Mouse (Mus musculus): ENCODE measurements around the gene Ctss. TPM values are rescaled to one million over a fixed set of nuclear protein-coding genes. Genes with fewer than 3 reads are reported as not detected.

Gene Ctss
- 22.4 and 25.4 TPM in 2 replicates for polyA plus RNA-seq (2015; fragmentation: Nextera tagmentation; extraction: Ambion mirVana)

DNA sequence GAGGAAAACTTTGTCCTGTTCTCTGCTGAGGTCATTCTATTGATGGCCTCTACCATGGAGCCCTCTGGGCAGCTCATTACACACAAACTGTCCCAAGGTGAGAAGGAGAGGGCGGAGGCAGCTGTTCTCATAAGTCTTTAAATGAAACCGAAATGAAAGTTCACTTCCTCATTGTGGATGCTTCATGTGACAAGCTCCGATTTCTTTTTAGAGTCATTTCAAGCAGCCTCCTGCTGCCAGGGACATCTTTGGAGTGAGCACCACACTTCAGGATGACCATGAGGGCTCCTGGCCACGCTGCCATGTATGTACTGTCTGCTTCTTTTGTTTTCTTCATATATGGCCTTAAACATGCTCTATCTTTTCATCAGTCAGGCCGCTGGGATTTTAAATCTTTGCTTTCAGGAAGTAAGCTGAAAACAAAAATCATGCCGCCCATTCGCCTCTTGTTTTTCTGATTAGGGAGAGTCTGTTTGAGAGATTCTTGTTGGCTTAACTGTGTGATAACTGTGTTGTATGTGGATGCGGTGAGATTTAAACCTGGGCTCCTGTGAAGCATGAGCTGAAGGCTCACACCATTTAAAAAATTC, at the start of gene Ctss:
Ctss (plus strand) TSS at position 165 of the 590 bp plus-strand sequence.
- Histone ChIP-seq H3K4me3 (replicated peaks) (no peak within 1 kb of the TSS), H3K9ac (replicated peaks) (no peak within 1 kb of the TSS), H3K4me2 (no peak within 1 kb of the TSS), H3K9me3 (replicated peaks) (no peaks in the 10 kb centered on the region), H3K27ac (replicated peaks) (no peak within 1 kb of the TSS), H3K4me1 (no peaks in the 10 kb centered on the region), H3K36me3 (no peaks in the 10 kb centered on the region), H3K27me3 (replicated peaks) (no peaks in the 10 kb centered on the region)
- WGBS, result 91% methylated on average over 8 of the region's 8 CpGs
- ATAC-seq (ENCODE audit: low FRiP score), result no peak

- Histone ChIP-seq H3K4me1 (no peaks in the 10 kb centered on the region), H3K4me3 (replicated peaks) (no peak overlapping the region), H3K27ac (replicated peaks) (no peak overlapping the region), H3K9me3 (replicated peaks) (no peaks in the 10 kb centered on the region), H3K36me3 (peaks cover 66% of the 10 kb centered on the region), H3K4me2 (no peak overlapping the region), H3K9ac (replicated peaks) (no peak overlapping the region), H3K27me3 (replicated peaks) (no peaks in the 10 kb centered on the region)
- no peak for ATAC-seq (ENCODE audit: low FRiP score)
- 100% methylated on average over 1 of the region's 1 CpGs for WGBS
Measured at GRCm38 (mm10) chr3:95478966-95479365, 47.6 kb upstream of the Ctss start.

- peaks cover 64% of the 10 kb centered on the region for H3K36me3 ChIP-seq
- no peak for ATAC-seq (ENCODE audit: low FRiP score)
- H3K9ac ChIP-seq (replicated peaks), result no peak overlapping the region
- H3K4me2 ChIP-seq, result no peak overlapping the region
- WGBS, result 90% methylated on average over 2 of the region's 2 CpGs
- H3K4me1 ChIP-seq, result no peaks in the 10 kb centered on the region
- no peak overlapping the region for H3K4me3 ChIP-seq (replicated peaks)
- no peak overlapping the region for H3K27ac ChIP-seq (replicated peaks)
- no peaks in the 10 kb centered on the region for H3K9me3 ChIP-seq (replicated peaks)
- no peaks in the 10 kb centered on the region for H3K27me3 ChIP-seq (replicated peaks)
Measured at GRCm38 (mm10) chr3:95486421-95486820, 40.2 kb upstream of the Ctss start.

- WGBS, result 88% methylated on average over 3 of the region's 3 CpGs
- Histone ChIP-seq H3K4me2 (no peak overlapping the region), H3K27ac (replicated peaks) (no peak overlapping the region), H3K36me3 (peaks cover 70% of the 10 kb centered on the region), H3K27me3 (replicated peaks) (no peaks in the 10 kb centered on the region), H3K9me3 (replicated peaks) (no peaks in the 10 kb centered on the region), H3K4me1 (no peaks in the 10 kb centered on the region), H3K9ac (replicated peaks) (no peak overlapping the region), H3K4me3 (replicated peaks) (no peak overlapping the region)
- ATAC-seq (ENCODE audit: low FRiP score), result no peak
Measured at GRCm38 (mm10) chr3:95488679-95489078, 37.9 kb upstream of the Ctss start.

DNA sequence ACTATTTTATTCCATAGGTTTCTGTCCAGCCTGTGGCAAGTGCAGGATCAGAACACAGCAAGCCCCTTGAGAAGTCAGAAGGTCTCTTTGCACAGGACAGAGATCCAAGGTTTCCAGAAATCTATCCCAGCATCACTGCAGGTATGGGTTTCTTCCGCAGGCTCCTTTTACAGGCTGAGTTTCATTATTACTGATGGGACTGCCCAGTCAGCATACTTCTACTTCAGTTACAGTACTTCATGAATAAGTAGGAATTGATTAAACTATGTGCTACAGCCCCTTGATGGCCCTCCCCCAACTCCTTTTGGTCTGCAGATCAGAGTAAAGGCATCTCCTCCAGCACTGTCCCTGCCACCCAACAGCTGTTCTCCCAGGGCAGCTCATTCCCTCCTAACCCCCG, 36.3 kb upstream of the Ctss start:
- peaks cover 78% of the 10 kb centered on the region for H3K36me3 ChIP-seq
- ATAC-seq (ENCODE audit: low FRiP score), result no peak
- H3K4me2 ChIP-seq, result no peak overlapping the region

DNA sequence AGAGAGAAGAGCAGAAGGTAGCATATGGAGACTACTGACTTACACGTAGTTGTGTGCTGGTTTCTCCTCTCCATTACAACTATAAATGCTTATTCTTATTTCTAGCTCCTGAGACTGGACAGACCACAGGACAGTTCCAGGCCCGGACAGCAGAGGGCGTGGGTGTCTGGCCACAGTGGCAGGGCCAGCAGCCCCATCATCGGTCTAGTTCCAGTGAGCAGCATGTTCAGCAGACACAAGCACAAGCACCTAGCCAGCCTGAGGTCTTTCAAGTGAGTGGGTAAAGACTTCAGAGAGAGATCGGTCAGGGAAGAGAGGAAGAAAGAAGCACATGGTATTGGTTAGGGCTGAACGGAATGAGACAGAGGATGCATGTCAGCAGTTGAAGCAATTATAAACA, 32.2 kb upstream of the Ctss start:
- H3K27ac ChIP-seq (replicated peaks), result no peak overlapping the region
- H3K4me1 ChIP-seq, result no peaks in the 10 kb centered on the region
- no peak overlapping the region for H3K9ac ChIP-seq (replicated peaks)
- H3K27me3 ChIP-seq (replicated peaks), result no peaks in the 10 kb centered on the region
- no peak overlapping the region for H3K4me2 ChIP-seq
- no peaks in the 10 kb centered on the region for H3K9me3 ChIP-seq (replicated peaks)
- peaks cover 61% of the 10 kb centered on the region for H3K36me3 ChIP-seq
- 68% methylated on average over 6 of the region's 6 CpGs for WGBS
- ATAC-seq (ENCODE audit: low FRiP score), result no peak
- no peak overlapping the region for H3K4me3 ChIP-seq (replicated peaks)

More for the DNA sequence above, 36.3 kb upstream of the Ctss start:
- 100% methylated on average over 2 of the region's 2 CpGs for WGBS
- Histone ChIP-seq H3K27me3 (replicated peaks) (no peaks in the 10 kb centered on the region), H3K27ac (replicated peaks) (no peak overlapping the region), H3K9ac (replicated peaks) (no peak overlapping the region), H3K4me1 (no peaks in the 10 kb centered on the region), H3K9me3 (replicated peaks) (no peaks in the 10 kb centered on the region), H3K4me3 (replicated peaks) (no peak overlapping the region)

DNA sequence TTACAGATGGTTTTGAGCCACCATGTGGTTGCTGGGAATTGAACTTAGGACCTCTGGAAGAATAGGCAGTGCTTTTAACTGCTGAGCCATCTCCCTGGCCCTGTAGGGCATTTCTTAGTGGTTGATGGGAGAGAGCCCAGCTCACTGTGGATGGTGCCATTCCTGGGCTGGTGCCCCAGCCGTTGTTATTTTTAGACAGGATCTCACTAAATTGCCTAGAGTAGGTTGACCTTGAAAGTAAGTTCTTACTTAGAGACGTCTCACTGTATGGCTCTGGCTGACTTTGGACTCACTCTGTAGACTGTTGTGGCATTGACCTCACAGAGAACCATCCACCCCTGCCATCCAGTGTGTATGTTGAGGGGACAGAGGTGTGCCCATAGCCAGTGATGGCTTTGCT, 28.4 kb upstream of the Ctss start:
- no peak overlapping the region for H3K9ac ChIP-seq (replicated peaks)
- peaks cover 30% of the 10 kb centered on the region for H3K36me3 ChIP-seq
- H3K4me2 ChIP-seq, result no peak overlapping the region
- no peaks in the 10 kb centered on the region for H3K9me3 ChIP-seq (replicated peaks)
- H3K4me3 ChIP-seq (replicated peaks), result no peak overlapping the region
- no peak overlapping the region for H3K27ac ChIP-seq (replicated peaks)
- no peak for ATAC-seq (ENCODE audit: low FRiP score)
- 94% methylated on average over 2 of the region's 2 CpGs for WGBS
- H3K27me3 ChIP-seq (replicated peaks), result no peaks in the 10 kb centered on the region
- H3K4me1 ChIP-seq, result no peaks in the 10 kb centered on the region

- Histone ChIP-seq H3K4me1 (no peaks in the 10 kb centered on the region), H3K9ac (replicated peaks) (no peak within 1 kb of the TSS), H3K36me3 (peaks cover 24% of the 10 kb centered on the region), H3K4me3 (replicated peaks) (no peak within 1 kb of the TSS), H3K27me3 (replicated peaks) (no peaks in the 10 kb centered on the region), H3K4me2 (peak within 1 kb of the TSS; percentile 5; the same call in 1 of the 2 replicates), H3K9me3 (replicated peaks) (no peaks in the 10 kb centered on the region), H3K27ac (replicated peaks) (0 out of 2 replicates have a peak within 1 kb of the TSS, but pooled peaks have one; percentile 33)
- ATAC-seq (ENCODE audit: low FRiP score), result no peak
- 86% methylated on average over 7 of the region's 7 CpGs for WGBS
Measured at GRCm38 (mm10) chr3:95499024-95499423, 27.6 kb upstream of the Ctss start, which contains the start of gene Ctsk. TSS of gene Ctsk (plus strand) at chr3:95499256.

DNA sequence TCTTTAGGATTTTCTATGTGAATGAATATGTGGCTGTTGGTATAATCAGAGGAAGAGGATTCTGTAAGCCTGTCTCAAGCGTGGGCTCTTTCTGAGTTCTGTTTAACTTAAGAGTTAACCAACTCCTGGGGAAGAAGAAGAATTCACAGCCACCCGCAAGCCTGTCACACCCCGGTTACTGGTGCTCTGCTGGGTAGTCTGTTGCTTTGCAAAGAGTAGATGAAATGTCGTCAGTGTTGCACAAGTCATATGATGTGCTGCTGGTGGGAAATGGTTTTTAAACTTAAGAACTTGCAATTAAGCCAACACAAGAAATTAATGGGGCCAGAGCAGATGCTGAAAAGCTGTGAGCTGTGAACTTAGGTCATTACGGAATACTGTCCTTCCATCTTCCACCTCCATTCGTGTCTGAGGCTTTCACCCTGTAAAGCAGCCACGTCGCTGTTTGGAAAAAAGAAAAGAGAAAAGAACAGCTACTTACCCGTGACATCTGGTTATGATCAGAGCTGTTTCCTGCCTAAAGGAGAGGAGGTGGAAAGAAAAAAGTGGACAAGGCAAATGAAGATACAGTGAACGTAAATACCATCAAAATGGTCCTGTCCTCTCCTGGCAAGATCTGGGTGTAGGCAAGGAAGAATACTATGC, 27.0 kb upstream of the Ctss start:
- 68% methylated on average over 10 of the region's 10 CpGs for WGBS
- ATAC-seq (ENCODE audit: low FRiP score), result no peak
- Histone ChIP-seq H3K4me2 (peak overlapping the region; percentile 5; the same call in 1 of the 2 replicates), H3K36me3 (peaks cover 18% of the 10 kb centered on the region), H3K4me3 (replicated peaks) (no peak overlapping the region), H3K27me3 (replicated peaks) (no peaks in the 10 kb centered on the region), H3K4me1 (no peaks in the 10 kb centered on the region), H3K9ac (replicated peaks) (no peak overlapping the region), H3K27ac (replicated peaks) (0 out of 2 replicates have a peak overlapping the region, but pooled peaks have one; percentile 33), H3K9me3 (replicated peaks) (no peaks in the 10 kb centered on the region)

DNA sequence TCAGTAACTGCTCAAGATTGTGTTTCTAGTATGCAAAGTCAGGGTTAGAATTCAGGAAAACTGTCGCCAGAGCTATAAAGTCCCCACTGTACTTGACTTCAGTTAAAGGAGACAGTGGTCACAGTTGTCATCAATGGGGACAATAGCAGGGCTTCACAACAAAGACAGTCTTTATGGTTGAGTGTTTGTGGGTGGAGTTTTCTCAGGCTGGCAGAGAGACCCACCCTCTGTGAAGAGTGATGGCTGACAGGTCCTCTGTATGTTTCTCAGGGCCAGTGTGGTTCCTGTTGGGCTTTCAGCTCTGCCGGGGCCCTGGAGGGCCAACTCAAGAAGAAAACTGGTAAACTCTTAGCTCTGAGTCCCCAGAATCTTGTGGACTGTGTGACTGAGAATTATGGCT, 24.3 kb upstream of the Ctss start:
- 12% methylated on average over 2 of the region's 2 CpGs for WGBS
- Histone ChIP-seq H3K9me3 (replicated peaks) (no peaks in the 10 kb centered on the region), H3K36me3 (no peaks in the 10 kb centered on the region), H3K4me1 (no peaks in the 10 kb centered on the region), H3K4me2 (no peak overlapping the region), H3K9ac (replicated peaks) (no peak overlapping the region), H3K27me3 (replicated peaks) (no peaks in the 10 kb centered on the region), H3K27ac (replicated peaks) (no peak overlapping the region), H3K4me3 (replicated peaks) (no peak overlapping the region)
- no peak for ATAC-seq (ENCODE audit: low FRiP score)

GRCm38 (mm10) chr3:95509348-95509747, 17.2 kb upstream of the Ctss start:
- H3K27me3 ChIP-seq (replicated peaks), result no peaks in the 10 kb centered on the region
- H3K4me3 ChIP-seq (replicated peaks), result no peak overlapping the region
- WGBS, result 67% methylated on average over 6 of the region's 6 CpGs
- ATAC-seq (ENCODE audit: low FRiP score), result no peak
- H3K36me3 ChIP-seq, result no peaks in the 10 kb centered on the region
- H3K4me2 ChIP-seq, result no peak overlapping the region
- H3K27ac ChIP-seq (replicated peaks), result no peak overlapping the region
- no peaks in the 10 kb centered on the region for H3K9me3 ChIP-seq (replicated peaks)
- H3K9ac ChIP-seq (replicated peaks), result no peak overlapping the region
- no peaks in the 10 kb centered on the region for H3K4me1 ChIP-seq

DNA sequence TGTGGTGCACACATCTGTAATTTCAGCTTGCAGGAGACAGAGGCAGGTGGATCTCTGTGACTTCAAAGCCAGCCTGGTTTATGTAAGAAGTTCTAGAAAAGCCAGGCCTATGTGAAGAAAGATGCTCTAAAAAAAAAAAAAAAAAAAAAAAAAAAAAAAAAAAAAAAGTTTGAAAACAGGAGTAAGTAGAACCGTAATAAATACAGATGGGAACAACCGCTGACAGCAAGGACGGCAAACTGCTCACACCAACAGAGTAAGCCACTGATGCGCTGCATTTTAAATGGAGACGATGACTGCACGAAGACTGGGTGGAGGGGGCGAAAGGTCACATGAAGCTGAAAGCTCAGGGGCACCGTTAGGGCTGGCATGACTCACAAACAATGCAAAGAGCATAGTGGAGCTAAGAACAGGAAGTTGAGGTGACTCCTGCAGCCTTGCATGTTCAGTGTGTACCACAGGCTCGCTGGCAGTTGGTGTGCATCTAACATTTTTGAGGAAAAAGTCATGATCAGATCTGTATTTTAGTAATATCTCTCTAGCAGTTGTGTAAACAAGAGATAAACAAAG, 14.9 kb upstream of the Ctss start:
- no peak overlapping the region for H3K9ac ChIP-seq (replicated peaks)
- no peak overlapping the region for H3K27ac ChIP-seq (replicated peaks)
- H3K27me3 ChIP-seq (replicated peaks), result no peaks in the 10 kb centered on the region

More for the DNA sequence above, 14.9 kb upstream of the Ctss start:
- Histone ChIP-seq H3K4me3 (replicated peaks) (no peak overlapping the region), H3K4me1 (no peaks in the 10 kb centered on the region), H3K9me3 (replicated peaks) (no peaks in the 10 kb centered on the region), H3K36me3 (no peaks in the 10 kb centered on the region), H3K4me2 (no peak overlapping the region)
- WGBS, result 59% methylated on average over 9 of the region's 9 CpGs
- ATAC-seq (ENCODE audit: low FRiP score), result no peak

All from neural tube, embryonic 15.5 days (tissue).